Mouse (Mus musculus): ENCODE results near the gene Rexo4.

GRCm38 (mm10) chr2:26936425-26936824 lies 27.8 kb downstream of the Rexo4 start:
- TF ChIP-seq CTCF (IDR thresholded peaks at IDR 0.05; ENCODE audit: extremely low read depth, insufficient read length, insufficient replicate concordance, low read depth, low read length) (no peak), POLR2A (IDR thresholded peaks at IDR 0.05; ENCODE audit: low read depth, low read length) (no peak)
